Mouse (Mus musculus) kidney, adult 8-10 months (tissue): Measurements from ENCODE around the gene Sult2b1.

Source experiments
- DNase-seq, 2 experiments: peaks; one replicate each; pipeline ENCODE4 v3.0.0; 2022

Sult2b1 gene

GRCm38 (mm10) chr7:45770427-45771082 is 13.9 kb downstream of the Sult2b1 start:
- peak in 1 of 2 experiments; percentile 32 for DNase-seq

- no peak for DNase-seq
Measured at GRCm38 (mm10) chr7:45767500-45767899, 17.0 kb downstream of the Sult2b1 start.

GRCm38 (mm10) chr7:45766764-45767163 is 17.7 kb downstream of the Sult2b1 start:
- no peak for DNase-seq

DNA sequence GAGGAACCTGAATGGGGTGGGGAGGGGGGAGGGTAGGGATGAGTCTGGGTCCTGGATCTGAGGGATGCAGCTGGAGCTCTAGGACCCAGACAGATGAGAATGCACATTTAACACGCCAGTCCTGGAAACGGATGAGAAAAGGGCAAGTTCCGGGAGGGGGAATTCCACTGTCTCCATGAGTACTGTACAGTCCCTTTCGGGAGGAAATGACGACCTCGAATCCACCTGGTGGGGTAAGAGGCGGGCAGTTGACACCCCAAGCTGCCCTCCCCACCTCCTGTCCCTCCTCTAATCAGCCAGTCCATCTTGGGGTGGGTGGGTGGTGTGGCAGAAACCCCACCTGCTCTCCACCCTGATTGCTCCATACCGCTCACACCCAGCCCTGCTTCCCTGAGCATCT is 18.5 kb downstream of the Sult2b1 start:
- DNase-seq = no peak

DNA sequence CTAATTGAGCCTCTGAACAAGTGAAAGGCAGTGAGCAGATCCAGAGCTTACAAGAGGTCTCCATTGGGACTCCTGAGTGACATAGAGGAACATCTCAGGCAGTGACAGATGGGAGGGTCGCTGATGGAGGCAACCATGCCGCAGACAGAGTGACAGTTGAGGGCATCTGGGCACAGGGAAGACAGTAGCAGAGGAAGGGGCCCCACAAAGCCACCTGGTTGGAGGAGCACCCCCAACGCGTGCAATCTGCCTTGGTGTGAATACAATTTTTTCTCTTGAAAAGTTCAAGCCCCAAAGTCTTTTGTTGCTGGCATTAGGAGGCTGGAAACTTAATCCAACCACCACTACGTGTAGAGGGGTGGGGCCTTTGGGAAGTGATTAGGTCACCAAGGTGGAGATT is 24.3 kb downstream of the Sult2b1 start:
- no peak for DNase-seq

DNA sequence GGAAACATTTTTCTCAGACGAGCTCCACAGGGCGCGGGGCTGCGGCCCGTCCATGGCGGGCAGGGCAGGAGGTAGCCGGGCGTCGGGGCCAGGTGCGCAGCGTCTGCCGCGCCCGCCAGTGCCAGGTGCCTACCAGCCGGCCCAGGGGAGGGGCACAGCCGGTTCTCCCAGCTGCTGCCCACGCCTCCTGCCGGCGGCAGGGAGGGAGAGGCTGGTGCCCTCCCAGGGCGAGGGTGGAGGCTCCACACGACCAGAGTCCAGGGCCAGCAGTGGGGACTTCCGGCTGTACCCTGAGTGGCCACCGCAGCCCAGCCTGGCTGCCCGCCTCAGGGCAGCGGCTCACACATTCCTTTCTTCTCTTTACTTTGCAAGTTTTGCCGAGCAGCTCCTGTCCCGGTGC is 25.1 kb downstream of the Sult2b1 start:
- peak; percentile 74 to 84 for DNase-seq

DNA sequence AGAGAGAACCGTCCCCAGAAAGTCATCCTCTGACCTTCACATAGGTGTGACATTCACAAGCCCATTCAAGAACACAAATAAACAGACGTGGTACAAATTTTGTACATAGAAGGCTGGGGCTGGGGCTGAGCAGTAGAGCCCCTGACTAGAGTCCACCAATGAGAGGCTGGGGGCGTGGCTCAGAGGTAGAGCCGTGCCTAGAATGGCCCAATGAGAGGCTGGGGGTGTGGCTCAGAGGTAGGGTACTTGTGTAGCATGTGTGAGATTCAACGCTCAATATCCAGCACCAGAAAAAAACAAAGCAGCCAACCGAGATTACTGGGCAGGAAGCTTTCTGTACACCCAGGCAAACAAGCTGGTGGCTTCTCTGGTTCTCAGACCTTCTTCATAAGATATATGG is 28.8 kb downstream of the Sult2b1 start:
- DNase-seq = no peak

DNA sequence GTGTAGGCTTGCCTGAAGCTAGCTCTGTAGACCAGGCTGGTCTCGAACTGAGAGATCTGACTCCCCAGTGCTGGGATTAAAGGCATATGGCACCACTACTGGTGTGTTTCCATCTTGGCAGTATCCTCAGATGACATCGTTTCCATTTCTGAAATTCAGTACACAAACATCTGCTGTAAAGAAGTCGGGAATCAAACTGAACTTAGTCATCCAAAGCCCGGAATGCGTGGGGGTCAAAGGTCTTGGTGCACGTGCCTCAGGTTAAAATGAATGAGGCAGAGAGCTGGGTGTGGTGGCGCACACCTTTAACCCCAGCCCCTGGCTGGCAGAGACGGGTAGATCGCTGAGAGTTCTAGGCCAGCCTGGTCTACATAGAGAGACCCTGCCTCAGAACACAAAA is 34.3 kb downstream of the Sult2b1 start:
- peak; percentile 33 to 37 for DNase-seq

DNA sequence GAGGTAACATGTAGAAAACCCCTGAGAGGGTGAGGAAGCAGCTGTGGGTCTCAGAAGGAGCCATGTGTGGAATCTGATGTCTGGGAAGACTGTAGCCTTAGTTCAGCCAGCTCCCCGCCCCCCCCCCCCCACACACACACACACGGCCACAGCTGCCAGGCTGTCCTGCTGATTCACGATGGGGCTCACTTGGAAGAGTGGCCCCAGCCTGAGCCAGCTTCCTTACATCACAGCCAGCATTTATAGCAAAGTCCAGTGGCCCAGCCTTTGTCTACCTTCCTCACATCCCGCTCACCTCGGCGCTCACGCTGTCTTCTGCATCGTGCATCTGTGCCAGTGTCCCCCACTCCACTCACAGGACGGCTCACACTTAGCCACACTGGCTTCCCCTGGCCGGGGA is 35.1 kb downstream of the Sult2b1 start:
- DNase-seq = no peak

DNA sequence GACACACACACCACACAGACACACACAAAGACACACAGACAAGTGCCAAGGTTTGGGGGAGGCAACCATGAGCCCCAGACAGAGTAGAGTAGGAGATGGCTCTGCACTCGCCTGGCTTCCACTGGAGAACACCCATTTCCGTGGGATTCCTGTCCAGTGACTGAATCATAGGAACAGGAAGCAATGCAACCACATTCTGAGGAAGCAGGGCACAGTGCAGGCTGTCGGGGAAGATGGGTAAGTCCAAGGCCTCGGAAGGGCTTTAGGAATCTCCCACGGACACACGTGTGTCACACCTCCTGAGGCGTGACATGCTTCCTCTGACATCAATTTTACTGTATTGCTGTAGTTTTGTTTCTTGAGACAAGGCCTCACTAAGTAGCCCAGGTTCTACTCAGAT is 36.4 kb downstream of the Sult2b1 start:
- peak in 1 of 2 experiments; percentile 30 for DNase-seq

DNA sequence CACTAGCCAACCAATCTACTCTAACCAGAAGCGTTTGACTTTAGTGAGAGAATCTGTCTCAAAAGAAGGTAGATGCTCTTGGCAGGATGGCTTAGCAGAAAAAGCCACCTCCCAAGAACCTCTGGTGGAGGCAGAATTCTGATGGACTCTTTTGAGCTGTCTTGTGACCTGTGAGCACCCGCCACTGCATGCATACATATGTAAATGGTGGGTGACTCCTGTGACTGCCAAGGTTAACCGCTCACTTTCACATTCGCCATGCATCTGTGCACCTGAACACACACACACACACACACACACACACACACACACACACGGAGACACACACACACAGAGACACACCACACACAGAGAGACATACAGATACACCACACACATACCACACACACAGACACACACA is 37.0 kb downstream of the Sult2b1 start:
- DNase-seq = no peak

- no peak for DNase-seq
Measured at GRCm38 (mm10) chr7:45746518-45746917, 38.0 kb downstream of the Sult2b1 start.

DNA sequence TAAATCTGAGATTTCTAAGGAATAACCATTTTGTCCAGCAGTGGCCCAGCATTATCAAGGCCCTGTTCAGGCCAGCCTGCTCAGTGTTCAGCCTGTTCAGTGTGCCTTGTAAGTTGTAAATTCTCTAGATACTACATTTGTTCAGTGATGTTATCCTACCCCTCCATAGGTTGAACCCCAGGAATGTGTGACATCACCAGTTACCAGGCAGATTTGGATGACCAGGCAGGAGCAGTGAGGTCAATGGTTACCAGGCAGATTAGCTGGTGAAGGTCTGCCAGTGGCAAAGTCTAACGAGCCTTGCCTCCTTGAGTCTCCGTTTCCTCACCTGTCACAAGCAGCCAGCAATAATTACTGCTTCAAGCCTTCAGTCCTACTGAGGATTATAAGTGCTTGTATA is 40.1 kb downstream of the Sult2b1 start:
- DNase-seq = peak; percentile 74 to 76

- no peak for DNase-seq
Measured at GRCm38 (mm10) chr7:45742338-45742737, 42.1 kb downstream of the Sult2b1 start.

- no peak for DNase-seq
Measured at GRCm38 (mm10) chr7:45741777-45742176, 42.7 kb downstream of the Sult2b1 start.

- no peak for DNase-seq
Measured at GRCm38 (mm10) chr7:45741308-45741707, 43.2 kb downstream of the Sult2b1 start.

GRCm38 (mm10) chr7:45739820-45740219 is 44.6 kb downstream of the Sult2b1 start:
- no peak for DNase-seq

DNA sequence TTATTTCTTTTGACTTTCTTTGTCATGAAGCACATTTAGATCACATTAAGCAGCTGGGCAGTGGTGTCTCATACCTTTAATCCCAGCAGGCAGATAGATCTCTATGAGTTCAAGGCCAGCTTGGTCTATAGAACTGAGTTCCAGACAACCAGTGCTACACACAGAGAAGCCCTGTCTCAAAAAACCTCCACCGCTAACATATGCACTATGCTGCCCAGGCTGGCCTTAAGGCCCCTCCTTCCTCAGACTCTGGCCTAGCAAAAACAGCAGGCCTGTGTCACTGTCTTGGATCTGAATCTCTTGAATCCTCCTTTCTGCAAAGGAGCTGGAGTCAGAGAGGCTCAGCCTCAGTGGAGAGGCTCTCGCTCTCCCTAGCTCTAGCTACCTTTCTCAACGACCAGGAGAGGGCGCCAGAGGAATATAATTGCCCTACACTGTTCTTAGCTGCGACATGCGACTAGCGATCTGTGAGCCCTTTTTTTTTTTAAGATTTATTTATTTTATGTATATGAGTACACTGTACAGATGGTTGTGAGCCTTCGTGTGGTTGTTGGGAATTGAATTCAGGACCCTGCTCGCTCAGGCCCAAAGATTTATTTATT is 45.2 kb downstream of the Sult2b1 start:
- peak; percentile 68 to 83 for DNase-seq

- DNase-seq = no peak
Measured at GRCm38 (mm10) chr7:45733477-45733876, 51.0 kb downstream of the Sult2b1 start.

DNA sequence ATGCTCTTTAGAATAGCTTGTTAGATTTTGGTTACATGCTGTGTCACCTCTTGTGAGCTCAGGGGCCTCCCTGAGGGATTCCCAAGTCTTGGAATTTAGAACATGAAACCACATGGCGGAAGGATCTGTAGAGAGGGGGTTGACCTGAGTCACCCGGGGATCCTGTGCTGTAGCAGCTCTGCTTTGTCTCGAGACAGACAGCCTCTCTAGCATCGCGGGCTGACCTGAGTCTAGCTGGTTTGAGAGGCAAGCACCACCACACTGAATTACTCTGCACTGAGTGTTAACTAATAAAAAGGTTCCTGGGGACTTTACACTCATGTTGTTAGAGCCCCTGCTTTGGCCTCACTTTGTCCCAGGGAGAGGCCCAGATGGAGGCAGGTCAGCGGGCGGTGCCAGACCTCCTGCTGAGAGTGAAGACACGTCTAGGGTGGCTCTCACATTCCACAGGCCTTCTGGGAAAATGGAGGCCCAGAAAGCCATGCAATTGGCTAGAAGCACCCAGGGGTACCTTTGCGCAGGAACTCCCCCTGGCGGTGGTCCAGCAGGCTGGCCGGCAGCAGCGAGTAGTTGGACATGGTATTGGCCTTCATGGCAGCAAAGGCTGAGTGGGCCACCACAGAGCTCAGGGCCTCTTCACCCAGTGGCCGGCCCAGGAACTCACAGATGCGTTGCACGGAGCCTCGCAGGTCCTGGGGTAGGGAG is 53.6 kb downstream of the Sult2b1 start:
- peak in 1 of 2 experiments; percentile 55 for DNase-seq

GRCm38 (mm10) chr7:45727625-45728024 is 56.8 kb downstream of the Sult2b1 start:
- DNase-seq = no peak

- DNase-seq = no peak
Measured at GRCm38 (mm10) chr7:45726419-45726818, 58.0 kb downstream of the Sult2b1 start.

- no peak for DNase-seq
Measured at GRCm38 (mm10) chr7:45725713-45726112, 58.8 kb downstream of the Sult2b1 start, which contains the start of gene Spaca4. Spaca4 (minus strand) TSS chr7:45725813.

DNA sequence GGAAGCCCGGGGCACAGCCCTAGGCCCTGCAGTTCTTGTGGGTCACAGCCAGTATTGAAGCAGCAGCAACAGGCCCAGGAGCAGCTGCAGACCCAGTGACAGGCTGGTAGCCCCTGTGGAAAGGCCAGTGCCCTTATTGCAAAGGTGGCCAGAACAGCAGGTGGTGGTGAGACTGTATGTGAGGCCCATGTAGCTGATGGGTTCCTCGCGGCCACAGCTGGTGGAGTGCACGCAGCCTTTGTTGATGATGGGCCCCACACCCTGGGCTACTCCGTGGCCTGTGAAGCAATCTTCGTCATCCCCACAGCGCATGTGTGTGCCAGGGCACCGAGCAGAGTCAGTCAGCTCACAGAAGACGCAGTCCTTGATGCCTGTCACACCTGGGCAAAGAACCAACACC is 59.3 kb downstream of the Sult2b1 start:
- DNase-seq = no peak
